Mouse (Mus musculus) ZHBTc4 (cell line): ENCODE data around the gene Ext2.

Experiments
- DNase-seq: peaks from one replicate; pipeline ENCODE4 v3.0.0-alpha.2; 2011; ENCODE audit warnings: low read depth, low spot score

The Ext2 gene

DNA sequence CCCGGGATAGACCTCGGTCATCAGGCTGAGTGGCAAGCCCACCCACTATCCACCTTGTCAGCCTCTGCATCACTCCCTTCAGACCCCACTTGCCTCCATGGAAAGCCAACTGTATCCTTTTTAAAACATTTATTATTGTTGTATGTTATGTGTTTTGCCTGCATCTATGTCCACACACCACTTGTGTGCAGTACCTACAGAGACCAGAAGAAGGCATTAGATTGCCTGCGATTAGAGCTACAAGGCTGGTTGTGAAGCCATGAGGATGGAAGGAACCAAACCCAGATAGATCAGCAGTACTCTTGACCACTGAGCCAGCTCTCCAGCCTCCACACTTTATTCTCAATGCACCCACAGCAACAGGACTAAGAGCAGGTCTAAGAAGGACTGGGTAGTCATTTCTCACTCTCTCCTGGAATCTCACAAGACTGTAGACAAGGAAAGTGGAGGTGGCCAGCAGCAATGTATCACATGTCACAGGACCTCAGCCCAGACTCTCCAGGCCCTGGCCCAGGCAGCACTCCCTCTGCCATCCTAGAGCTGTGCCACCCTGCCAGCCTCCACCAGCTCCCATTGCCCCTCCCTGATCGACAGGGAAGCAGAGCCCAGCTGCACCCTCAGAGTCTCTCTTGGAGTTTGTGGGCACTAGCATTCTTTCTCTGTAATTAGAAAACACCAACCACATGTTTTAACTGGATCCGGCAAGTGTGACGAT lies 15.7 kb downstream of the Ext2 start:
- DNase-seq: no peak

DNA sequence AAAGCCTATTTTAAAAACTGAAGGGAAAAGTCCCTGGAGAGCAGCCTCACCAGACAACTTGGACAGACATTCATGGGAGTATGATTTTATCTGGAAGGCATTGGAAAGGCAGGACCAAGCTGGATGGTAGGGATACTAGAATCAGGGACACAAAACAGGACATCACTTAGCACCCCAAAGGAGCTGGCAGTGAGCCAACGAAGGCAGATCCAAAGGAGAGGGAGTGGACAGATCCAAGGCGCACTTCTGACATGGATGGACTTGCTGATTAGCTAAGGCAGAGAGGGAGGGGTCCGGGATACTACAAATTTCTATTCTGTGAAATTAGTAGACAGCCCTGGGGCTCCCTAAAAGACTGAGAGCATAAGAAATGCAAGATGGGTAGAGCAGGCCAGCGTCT lies 16.8 kb downstream of the Ext2 start:
- DNase-seq: no peak

- no peak for DNase-seq
These were observed 17.3 kb downstream of the Ext2 start for GRCm38 (mm10) chr2:93805066-93805465.

DNA sequence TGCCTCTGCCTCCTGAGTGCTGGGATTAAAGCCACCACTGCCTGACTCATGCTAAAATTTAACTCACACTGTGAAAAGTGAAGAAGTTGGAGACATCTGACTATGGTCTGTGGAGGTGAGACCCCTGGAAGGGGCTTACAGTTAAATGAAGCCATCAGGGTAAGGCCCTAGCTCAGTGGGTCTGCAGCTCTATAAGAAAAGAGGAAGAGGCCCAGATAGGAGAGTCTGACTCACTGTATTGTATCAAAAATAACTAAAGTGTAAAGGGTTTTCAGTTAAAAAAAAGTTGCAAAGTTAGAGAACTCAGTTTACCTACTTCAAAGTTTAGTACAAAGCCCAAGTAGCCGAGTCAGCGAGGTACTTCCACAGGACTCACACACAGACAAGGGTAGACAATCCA lies 19.4 kb downstream of the Ext2 start:
- no peak for DNase-seq

- DNase-seq: no peak
These were observed 21.3 kb downstream of the Ext2 start for GRCm38 (mm10) chr2:93801097-93801496.

GRCm38 (mm10) chr2:93797162-93797795 lies 25.1 kb downstream of the Ext2 start:
- no peak for DNase-seq

- DNase-seq: no peak
These were observed 28.0 kb downstream of the Ext2 start for GRCm38 (mm10) chr2:93794375-93794774.

GRCm38 (mm10) chr2:93791516-93792499 lies 30.6 kb downstream of the Ext2 start:
- no peak for DNase-seq

DNA sequence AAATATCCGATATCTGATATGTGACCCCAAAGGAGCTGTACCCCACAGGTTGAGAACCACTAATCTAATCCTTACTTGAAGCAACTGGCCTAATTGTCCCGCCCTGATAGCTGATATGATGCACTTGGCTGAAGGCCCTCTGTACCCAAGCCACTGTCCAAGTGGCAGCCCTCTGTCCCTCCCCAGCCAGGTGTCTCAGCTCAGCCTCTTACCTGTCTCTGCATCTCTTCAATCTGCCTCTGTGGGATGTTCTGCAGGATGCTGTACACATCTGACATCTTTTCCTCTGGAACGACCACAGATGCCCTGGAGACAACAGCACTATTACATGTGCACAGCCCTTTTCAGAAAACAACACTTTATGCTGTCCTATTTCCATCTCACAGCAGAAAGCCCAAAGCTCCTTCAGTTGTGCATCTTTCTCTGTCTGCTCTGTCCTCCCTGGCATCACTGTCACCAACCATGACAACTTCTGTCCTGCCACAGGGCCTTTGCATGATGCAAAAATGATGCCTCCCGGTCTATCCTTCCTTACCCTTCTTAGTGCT lies 31.5 kb downstream of the Ext2 start:
- DNase-seq: no peak

- no peak for DNase-seq
These were observed 33.8 kb downstream of the Ext2 start for GRCm38 (mm10) chr2:93788557-93788956.

- peak; percentile 84 for DNase-seq
These were observed 36.2 kb downstream of the Ext2 start for GRCm38 (mm10) chr2:93786175-93786574.

DNA sequence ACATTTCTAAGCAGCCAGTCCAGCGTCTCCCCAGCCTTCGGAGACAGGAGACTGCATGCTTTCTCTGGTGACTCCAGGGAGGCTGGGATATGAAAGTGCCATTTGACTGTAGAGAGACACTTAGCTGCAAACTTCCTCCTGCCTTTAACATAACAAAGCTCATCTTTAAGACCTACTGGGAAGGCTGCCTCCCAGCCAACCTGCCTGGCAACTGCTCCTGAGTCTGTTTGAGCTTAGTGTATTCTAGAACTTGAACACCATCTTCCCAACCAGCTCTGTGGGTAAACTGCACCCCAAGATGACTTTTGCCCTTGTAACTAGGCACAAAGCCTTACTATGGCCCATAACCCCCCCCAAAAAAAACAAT lies 37.0 kb downstream of the Ext2 start:
- DNase-seq: peak; percentile 77

DNA sequence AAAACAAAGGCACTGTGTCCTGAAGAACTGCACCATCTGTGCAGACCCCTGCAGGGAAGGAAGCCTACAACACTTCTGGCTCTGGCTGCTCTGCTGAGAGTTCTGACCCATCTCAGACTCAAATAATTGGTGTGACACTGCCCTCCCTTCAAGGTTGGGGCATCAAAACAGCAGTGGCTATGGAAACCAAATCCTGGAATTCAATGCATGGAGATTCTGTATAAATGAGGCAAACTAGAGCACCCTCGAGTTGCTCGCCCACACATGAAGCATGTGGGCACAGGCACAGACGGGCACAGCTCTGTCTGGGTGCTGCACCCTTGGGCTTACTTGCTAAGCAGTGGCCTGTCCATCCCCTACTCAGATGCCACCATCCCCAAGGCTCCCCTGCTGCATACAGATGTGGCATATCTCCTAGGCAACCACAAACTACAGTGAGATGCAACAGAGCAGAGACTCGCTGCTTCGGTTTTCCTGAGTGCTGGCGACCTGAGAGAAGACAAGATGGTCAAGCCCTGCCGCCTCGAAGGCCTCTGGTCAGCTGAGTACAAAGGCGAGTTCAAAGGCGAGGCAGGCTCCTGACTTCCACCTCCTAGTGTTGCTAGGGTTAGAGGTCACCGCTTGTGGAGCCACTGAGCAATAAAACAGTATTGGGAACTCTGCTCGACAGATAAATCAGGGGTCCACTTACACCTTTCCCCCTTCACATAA lies 37.5 kb downstream of the Ext2 start:
- no peak for DNase-seq

GRCm38 (mm10) chr2:93783926-93784539 lies 38.3 kb downstream of the Ext2 start:
- no peak for DNase-seq

- DNase-seq: no peak
These were observed 39.7 kb downstream of the Ext2 start for GRCm38 (mm10) chr2:93782682-93783081.

DNA sequence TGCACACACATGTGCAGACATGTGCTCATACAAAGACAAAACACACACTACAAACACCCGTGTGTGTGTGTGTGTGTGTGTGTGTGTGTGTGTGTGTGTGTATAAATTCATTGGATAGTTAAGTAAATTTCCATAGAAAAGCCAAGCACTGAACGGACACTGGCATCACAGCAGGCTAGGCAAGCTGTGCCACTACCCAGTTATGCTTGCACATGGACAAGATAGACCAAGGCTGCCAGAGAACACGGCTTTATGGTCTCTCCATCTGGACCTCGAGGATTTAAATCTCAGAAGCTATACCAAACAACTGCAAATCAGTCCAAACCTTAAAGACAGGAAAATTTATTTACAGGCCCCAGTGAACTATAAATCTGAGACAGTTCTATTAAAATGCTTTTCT lies 40.2 kb downstream of the Ext2 start:
- DNase-seq: no peak

GRCm38 (mm10) chr2:93780528-93780927 lies 41.8 kb downstream of the Ext2 start:
- no peak for DNase-seq

DNA sequence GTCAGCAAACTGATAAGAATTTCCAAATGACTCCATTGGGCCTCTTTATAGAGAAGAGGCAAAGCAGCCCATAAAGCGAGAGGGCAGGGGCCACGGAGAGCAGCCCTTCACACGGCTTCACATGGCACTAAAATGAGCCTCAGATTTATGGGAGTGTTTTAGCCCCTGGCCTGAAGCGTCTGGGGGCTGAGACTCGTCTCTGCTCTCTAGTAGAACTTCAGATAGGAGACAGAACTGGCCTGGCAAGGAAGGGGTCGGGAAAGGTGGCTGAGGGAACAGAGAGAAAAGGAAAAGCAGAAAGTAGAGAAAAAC lies 42.5 kb downstream of the Ext2 start:
- DNase-seq: no peak

- no peak for DNase-seq
These were observed 43.1 kb downstream of the Ext2 start for GRCm38 (mm10) chr2:93779081-93779896.

- DNase-seq: no peak
These were observed 43.8 kb downstream of the Ext2 start for GRCm38 (mm10) chr2:93778616-93779015.
